Mouse (Mus musculus) heart, postnatal 10 days (tissue): ENCODE data around the gene Arf6. TPM values are rescaled to one million over a fixed set of nuclear protein-coding genes. Genes with fewer than 3 reads are reported as not detected.
"Not testable (repeated sequence)": the region's sequence is repeated elsewhere in the genome, so short reads cannot be mapped to it uniquely, and the experiment has no call there.

Experiments used
- DNase-seq, 2 experiments: peaks; one replicate each; pipeline ENCODE4 v3.0.0; 2021
- intact Hi-C: fragments of 180-260 bp; cut with DNase I; formaldehyde crosslinking; loops from one replicate; pipeline ENCODE4 v1.15.1; 2025
- total RNA-seq, 2 experiments: library from RNA; stranded (reverse); gene quantifications; 2 replicates each; pipeline ENCODE4 v1.2.3; 2021

Arf6 gene
- total RNA-seq = 10 to 100 TPM; 77.1 to 81.6 TPM

GRCm38 (mm10) chr12:69371854-69372671, at the start of gene Arf6, which contains the start of gene Gm9887:
Gene Arf6 (plus strand): TSS chr12:69372150.
Gene Gm9887 (minus strand): TSS chr12:69372458.
- peak; percentile 99 for DNase-seq
- intact Hi-C loops = loop anchor here (5.0 to 10.0 kb wide), 5 partner anchors 50 to 145 kb away; no protein-coding TSS in a partner anchor

- no peak for DNase-seq
- intact Hi-C loops = no loop called here
These were observed 40.8 kb upstream of the Arf6 start for GRCm38 (mm10) chr12:69331187-69331586.

GRCm38 (mm10) chr12:69332147-69332546, 39.8 kb upstream of the Arf6 start:
- intact Hi-C loops = no loop called here

DNA sequence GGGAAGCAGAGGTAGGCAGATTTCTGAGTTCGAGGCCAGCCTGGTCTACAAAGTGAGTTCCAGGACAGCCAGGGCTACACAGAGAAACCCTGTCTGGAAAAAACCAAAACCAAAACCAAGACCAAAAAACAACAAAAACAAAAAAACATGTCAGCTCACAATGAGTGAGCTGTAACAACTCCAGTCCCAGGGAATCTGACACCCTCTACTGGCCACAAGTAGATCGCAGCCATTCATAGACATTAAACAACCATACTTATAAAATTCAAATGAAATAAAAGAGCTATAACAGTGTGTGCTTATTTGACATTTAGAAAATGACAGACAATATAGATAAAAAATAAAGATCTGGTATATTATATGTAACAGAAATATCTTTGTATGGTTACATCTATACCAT, 38.4 kb upstream of the Arf6 start:
- intact Hi-C loops = no loop called here
- peak; percentile 18 to 49 for DNase-seq

More at GRCm38 (mm10) chr12:69332147-69332546, 39.8 kb upstream of the Arf6 start:
- no peak for DNase-seq

DNA sequence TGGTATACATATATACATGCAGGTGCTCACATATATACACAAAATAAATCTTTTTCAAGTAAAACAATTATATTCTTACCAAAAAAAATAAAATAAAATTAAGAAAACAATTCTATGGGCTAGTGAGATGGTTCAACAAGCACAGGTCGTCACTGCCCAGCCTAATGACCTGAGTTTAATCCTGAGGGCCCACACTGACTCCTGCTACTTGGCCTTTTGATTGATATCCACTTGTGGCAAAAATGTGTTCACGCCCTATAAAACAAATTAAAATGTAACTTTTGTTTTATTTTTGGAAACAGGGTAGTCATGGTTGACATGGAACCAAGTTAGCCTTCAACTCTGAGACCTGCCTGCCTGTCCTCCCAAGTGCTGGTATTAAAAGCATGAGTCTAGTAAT, 22.0 kb upstream of the Arf6 start:
- intact Hi-C loops = no loop called here
- no peak for DNase-seq

DNA sequence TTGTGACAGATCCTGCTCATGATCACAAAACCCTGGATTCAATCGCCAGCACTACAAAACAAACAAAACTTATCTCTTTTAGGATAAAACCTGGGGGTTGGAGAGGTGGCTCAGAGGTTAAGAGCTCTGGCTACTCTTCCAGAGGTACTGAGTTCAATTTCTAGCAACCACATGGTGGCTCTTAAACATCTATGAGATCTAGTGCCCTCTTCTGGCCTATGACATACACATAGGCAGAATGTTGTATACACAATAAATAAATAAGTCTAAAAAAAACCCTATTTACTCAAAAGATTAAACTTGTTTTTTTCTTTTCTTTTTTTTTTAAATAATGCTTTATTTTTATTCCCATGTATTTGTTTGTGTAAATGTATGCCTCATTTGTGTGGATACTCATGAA, 20.3 kb upstream of the Arf6 start:
- intact Hi-C loops = no loop called here
- DNase-seq = no peak

GRCm38 (mm10) chr12:69356546-69357299, 15.2 kb upstream of the Arf6 start, which contains the start of gene Nemf:
Gene Nemf (minus strand): TSS chr12:69357165.
- DNase-seq = peak; percentile 90
- intact Hi-C loops = no loop called here

- DNase-seq = no peak
- intact Hi-C loops = no loop called here
These were observed 14.7 kb upstream of the Arf6 start for GRCm38 (mm10) chr12:69357300-69357646.

DNA sequence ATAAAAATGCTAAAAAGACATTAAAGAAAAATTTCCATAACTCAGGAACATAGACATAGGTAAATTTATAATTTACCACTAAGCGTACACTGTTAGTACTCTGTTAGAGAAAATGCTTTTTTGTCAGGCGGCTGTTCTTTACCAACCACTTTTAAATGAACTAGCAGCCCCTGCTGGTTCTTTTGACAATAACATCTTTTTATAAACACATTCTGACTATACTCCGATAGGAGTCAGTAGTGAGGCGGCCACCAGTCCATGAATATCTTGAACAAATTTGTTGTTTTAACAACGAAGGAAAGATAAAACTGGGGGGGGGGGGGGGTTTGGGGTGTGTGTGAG, 11.3 kb upstream of the Arf6 start:
- intact Hi-C loops = loop anchor here (5.0 kb wide), 1 partner anchor 322 kb away; the partner anchor contains the start of gene Sos2
- peak; percentile 75 to 83 for DNase-seq

GRCm38 (mm10) chr12:69360997-69361899, 10.7 kb upstream of the Arf6 start:
- peak; percentile 99 to 100 for DNase-seq
- intact Hi-C loops = loop anchor here (5.0 kb wide), 1 partner anchor 321 kb away; the partner anchor contains the start of gene Sos2

GRCm38 (mm10) chr12:69361919-69362318, 10.0 kb upstream of the Arf6 start:
- DNase-seq = no peak
- intact Hi-C loops = loop anchor here (5.0 kb wide), 1 partner anchor 320 kb away; the partner anchor contains the start of gene Sos2

DNA sequence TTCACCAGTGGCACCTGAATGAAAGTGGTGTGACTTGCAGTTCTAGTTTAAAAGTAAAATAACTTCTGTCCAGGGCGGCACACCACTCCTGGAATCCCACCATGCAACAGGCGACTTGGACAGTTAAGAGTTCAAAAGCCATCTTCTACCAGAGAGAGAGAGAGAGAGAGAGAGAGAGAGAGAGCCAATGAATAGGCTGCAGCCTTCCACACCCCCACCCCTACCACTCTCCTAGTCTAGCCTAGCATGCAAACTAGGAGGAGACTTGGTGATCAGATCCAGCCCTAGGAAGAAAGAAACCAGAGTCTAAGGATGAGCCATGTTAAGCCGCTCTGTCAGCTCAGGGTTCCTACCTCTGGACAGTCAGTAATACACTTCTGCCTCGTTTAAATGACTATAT, 9.6 kb upstream of the Arf6 start:
- intact Hi-C loops = loop anchor here (5.0 kb wide), 1 partner anchor 320 kb away; the partner anchor contains the start of gene Sos2
- DNase-seq = no peak

DNA sequence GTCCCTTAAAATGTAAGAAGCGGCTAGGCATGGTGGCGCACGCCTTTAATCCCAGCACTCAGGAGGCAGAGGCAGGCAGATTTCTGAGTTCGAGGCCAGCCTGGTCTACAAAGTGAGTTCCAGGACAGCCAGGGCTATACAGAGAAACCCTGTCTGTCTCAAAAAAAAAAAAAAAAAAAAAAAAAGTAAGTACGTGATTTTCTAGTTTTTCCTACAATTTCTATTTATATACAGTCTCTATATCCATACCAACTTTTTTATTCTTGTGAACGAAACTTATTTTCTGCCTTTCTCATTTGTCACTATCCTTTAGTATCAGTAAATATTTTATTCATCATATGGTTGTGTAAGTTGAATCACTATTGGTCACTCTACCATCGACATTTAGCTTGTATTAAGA, 8.8 kb upstream of the Arf6 start:
- not testable (repeated sequence) for DNase-seq
- intact Hi-C loops = loop anchor here (5.0 kb wide), 1 partner anchor 319 kb away; the partner anchor contains the start of gene Sos2

GRCm38 (mm10) chr12:69363899-69364762, 7.8 kb upstream of the Arf6 start:
- peak; percentile 85 to 86 for DNase-seq
- intact Hi-C loops = loop anchor here (5.0 kb wide), 1 partner anchor 318 kb away; the partner anchor contains the start of gene Sos2

GRCm38 (mm10) chr12:69365757-69366156, 6.2 kb upstream of the Arf6 start:
- intact Hi-C loops = no loop called here
- no peak for DNase-seq

DNA sequence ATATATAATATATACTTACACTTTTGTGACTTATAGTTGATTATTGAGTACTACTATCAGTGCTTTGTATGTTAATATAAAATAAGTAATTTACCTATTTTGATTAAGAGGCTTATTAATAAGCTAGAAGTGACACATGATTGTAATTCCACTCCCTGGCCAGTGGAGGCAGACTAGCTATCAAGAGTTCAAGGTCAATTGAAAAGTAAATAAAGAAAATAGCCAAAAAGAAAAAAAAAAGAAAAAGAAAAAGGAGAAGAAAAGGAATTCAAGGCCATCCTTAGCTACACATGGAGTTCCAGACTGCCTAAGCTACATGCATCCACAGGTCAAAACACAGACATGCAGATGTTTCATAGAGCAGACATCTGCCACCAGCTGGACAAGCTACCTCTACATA, 5.5 kb upstream of the Arf6 start:
- intact Hi-C loops = no loop called here
- DNase-seq = no peak

DNA sequence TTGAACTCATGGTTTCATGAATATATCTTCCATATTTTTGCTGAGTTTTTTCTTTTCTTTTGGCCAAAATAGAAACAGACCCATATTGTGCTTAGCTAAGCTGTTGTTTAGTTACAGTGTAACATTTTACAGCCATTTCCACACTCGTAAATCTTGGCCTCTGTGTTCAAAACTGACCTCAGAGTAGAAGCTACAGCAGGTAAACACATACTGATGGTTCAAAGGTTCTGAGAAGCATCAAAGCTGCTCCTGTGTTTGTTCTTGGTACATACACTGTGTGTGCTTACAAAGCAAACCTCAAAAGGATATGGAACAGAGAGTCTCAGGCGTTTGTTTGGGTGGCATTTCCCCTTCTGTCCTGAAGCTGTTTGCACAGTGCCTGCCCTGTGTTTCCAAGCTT, 4.4 kb upstream of the Arf6 start:
- intact Hi-C loops = no loop called here
- no peak for DNase-seq

DNA sequence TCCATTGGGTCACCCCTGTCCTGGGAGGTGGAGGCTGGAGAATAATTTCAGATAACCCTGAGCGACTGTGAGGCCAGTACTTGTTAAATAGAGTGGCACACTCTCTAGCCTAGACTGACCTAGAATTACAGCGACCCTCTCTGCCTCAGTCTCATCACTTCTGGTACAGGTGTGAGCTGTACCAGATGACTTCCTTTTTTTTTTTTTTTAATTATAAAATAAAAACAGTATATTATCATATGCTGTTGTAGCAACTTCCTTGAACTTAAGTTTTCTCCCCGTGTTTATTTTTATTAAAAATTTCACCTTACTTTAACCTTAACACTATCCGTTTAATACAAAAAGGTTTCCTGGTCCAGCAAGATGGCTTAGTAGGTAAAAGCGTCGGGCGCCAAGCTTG, 1.0 kb upstream of the Arf6 start:
- DNase-seq = no peak
- intact Hi-C loops = loop anchor here (5.0 to 10.0 kb wide), 5 partner anchors 51 to 146 kb away; no protein-coding TSS in a partner anchor

DNA sequence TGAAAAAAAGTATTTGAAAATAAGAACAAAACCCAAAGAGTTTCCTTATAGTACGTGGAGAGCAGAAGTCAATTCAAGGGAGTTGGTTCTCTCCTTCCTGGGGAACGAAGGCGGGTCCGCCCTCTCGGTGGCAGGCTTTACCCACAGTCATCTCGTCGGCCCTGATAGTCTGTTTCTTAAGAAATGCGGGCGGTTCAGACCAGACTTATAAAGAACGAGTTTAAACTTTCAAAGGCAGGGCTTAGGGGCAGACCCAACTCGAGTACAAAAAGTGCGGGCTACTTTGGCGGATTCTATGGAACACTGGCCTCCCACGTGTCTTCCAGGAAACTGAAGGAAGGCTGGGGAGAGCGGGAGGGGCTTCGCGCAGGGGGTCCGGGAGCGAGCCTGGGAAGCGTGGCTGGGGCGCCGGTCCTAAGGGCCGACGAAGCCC, 513 bp upstream of the Arf6 start:
- DNase-seq = no peak
- intact Hi-C loops = loop anchor here (5.0 to 10.0 kb wide), 5 partner anchors 51 to 146 kb away; no protein-coding TSS in a partner anchor
